Mouse (Mus musculus): ENCODE measurements around the gene Birc7.

Gene Birc7

DNA sequence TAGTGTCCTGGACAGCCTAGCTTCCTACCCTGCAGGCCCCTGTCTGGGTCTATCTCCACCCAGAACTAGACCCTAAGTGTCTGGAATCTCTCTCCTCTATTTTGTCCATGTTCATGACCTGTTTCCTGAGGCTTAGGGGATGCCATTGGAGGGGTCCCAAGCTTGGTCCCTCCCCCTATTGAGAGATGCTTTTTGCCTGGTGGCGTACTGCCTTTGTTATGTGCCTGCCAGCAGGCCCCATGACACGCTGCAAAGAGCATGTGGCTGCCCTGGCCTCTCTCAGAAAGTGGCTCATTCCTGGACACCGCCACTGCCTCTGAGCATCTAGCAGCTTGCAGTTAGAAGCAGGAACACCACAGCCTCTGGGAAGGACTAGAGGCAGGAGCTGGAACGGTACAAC lies at the start of gene Birc7:
Gene Birc7 (plus strand): TSS at position 301 of the 400 bp plus-strand sequence.
- DNase-seq = no peak

DNA sequence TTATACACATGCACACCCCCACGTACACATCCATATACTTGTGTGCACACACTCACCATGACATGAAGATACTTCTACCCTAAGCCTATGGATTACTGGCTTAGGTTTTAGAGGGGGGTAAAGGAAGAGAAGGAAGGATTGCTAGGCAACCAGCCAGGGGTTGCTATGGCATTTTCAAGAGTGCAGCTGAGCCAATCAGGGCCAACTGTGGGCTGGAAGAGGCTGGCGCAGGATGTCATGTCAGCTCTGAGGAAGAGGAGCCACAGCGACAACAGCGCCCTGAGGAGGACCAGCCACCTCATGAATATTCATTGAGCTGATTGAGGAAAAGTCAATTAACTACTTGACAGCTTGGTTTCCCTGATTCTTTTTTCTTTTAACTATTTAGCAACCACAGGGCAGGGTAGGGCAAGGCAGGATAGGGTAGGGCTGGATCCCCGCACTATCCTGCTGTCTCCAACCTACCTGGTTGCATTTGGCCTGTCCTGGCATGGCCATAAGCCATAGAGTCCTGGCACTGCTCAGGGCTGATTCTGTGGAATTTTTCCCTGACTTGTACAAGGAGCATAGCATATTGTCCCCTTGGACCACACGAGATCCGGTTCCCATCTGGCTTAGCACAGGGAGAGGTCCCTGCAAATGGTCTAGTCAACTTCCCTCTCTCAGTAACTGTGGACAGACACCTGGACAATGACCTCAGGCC lies 49.3 kb upstream of the Birc7 start:
- DNase-seq = no peak

DNA sequence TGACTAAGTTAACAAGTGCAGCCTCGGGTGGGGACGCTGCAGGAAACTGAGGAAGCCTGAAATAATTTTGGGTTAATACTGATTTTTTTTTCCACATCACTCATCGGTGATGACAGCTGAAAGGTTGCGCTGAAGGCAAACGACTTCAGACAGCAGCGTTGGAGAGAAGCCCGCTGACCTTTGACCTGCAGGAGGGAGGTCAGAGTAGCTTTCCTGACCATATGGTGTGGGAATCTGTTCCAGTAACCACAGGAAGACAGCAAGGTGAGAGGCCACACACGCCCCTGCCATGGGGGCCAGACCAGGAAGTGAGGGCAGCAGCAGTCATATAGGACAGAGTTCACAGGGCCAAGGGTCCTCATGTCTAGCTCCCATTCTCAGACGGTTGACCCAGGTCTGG lies 47.5 kb upstream of the Birc7 start:
- no peak for DNase-seq

DNA sequence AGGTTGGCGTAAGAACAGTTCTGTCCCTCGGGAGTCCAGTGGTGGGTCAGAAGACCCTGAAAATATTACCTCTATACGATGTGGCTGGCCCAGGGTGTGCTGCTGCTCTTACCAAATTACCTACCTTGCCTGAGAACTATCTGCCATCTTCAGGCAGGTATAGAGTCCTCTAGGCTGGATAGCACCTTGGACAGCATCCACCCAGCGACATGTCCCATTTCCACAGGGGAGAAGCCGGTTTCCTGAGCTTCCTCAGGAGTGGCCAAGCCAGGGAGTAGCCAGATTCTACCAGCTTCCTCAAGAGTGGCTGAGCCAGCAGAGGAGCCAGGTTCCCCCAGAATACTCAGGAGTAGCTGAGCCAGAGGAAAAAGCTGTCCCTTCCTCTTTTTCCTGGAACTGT lies 43.6 kb upstream of the Birc7 start:
- no peak for DNase-seq

DNA sequence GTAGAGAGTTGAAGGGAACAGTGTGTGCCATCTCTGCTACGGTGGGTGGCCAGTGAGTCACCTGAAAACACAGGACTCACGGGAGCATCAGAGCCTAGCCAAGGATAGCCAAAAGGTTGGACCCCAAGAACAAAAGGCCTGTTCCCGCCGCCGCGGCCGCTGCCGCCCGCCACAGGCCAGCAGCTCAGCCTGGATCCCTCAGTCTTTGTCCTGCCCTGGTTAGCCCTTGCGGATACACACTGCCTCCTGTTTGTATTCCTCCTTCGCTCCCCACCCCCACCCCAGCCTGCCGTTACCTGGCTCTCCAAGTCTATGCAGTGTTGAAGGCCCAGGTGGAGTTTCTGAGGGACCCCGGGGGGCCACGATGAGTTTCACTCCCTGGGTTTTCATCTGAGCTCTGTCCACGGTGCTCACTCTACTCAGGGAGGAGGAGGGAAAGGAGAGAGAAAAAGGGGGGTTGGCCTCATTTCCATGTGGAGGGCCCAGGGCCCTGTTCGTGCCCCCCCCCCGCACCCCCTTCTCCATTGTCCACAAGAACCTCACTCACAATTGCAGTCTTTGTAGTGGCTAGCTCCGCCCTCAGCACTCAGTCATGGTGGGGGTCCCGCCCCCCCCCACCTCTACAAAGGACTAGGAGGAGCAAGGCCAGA lies 39.4 kb upstream of the Birc7 start:
- DNase-seq = no peak

DNA sequence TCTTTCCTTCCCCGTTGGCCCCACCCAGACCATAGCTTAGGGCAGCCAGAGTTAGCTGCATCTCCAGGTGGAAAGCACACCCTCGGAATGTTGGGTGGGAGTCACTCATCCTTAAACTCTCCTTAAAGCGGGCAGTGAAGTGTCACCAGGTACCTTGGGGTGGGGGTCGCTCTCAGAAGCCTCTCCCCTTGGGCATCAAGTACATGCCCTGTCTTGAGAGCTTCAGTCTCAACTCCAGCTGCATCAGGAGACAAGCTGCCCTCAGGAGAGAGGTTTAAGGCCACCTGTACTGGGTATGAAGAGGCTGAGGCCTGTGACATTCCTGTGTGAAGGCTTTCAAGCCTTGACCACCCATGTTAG lies 38.9 kb upstream of the Birc7 start:
- no peak for DNase-seq

DNA sequence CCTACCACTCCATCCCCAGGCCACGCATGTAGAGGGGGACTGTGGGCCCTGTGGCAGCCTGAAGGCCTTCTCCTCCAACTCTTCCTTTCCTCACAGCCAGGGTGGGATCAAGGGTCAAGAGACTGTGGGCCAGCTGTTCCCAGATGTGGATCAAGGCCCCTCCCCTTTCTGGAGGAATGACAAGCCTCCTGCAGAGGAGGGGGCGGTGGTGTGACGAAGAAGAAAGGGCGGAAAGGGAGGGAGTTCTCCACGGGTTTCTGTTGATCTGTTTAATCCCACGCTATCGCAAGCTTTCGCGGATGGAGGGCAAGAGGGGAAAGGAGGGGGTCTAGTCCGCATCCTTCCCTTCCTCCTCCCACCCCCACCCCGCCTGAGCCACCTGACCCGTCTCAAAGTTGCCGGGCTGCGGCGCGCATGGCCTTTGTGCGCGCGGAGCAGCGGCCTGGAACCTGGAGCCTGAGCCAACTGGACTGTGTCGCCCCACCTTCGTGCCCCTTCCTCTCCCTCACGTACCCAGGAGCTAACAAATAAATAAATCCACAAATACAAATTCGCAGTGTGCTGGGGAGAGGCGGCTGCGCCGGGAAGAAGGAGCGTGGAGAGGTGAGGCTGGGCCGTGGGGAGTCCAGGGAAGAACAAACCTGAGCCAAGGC lies 38.3 kb upstream of the Birc7 start:
- DNase-seq = no peak

DNA sequence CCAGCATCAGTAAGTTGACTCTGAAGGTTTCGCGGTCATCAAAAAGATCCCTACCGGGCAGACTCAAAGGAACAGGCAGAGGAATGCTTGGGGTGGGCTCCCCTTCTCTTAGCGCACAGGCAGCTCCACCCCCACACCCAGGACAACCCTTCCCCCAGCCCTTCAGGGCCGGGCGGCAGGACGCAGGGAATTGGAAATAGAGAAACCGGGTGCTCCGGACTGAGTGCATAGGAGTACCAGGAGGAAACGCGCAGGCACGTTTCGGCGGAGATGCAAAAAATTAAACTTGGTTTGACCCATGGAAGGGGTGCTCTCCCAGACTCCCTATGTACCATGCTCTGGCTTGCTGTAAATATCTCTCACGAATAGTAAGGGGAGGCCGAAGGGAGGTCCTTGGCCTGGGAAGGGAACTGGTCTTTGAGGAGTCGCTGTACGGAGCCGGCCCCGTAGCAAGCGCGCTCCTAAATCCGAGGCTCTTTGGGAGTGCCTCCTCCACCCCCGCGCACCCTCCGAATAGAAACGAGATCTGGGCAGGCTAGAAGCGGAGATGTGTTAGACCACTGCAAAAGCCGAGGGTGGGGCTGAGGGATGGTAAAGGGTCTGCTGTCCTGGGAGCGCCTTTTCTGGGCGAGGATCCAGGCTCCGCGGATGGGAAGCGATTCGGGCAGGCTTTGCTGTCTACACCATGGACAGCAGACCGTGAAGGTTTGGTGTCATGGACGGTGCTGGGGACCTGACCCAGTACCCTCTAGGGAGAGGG lies 37.6 kb upstream of the Birc7 start:
- DNase-seq = no peak

DNA sequence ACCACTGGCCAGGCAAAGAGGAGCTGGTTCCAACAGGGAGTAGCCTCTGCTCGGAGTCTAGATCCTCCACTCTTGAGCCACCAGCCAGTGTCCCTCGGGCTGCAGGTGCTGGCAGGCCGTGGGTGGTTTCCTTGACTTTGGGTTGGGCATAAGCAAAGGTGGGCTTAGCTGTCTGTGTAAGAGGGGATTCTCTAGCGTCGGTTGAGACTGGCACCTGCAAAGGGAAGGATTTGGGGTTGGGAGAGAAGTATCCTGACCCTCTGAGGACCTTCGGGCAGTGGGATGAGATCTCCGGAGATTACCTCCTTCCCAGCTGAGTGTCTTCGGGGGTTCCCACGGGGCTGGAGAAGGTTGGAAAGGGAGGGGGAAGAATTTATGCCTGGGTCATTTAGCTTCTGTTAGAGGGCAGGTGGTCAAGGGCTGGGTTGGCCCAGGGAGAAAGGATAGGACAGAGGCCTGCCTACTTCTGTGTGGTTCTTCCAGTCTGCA lies 36.9 kb upstream of the Birc7 start:
- DNase-seq = no peak

DNA sequence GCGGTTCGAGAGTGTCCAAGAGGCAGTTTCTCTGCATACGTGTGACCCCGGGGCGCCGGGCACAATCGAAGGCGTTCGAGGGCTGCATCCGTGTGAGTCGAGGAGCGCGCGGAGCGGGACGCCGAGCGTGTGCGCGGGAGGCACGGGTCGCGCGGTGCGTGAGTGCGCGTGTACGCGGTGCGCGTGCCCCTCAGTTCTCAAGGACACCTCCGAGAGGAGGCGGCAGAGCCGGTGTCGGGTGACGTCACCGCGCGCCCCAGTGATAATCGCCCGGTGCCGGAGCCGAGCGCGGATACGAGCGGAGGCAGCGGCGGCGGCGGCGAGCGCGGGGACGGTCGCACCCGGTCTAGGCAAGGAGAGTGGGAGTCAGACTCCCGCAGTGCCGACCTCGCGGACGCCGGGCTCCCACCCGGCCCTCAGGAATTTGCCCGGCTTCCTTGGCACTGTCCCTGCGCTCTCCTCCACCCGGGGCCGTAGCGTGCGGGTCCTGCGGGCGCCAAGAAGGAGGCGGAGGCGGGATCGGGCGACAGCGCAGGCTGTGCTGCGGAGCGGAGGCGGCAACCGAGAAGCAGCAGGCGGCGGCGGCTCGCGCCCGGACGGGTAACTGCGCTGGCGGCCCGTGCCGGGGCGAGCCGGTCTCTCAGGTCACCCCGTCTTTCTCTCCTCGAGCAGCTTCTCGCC lies 35.8 kb upstream of the Birc7 start:
- DNase-seq = no peak

DNA sequence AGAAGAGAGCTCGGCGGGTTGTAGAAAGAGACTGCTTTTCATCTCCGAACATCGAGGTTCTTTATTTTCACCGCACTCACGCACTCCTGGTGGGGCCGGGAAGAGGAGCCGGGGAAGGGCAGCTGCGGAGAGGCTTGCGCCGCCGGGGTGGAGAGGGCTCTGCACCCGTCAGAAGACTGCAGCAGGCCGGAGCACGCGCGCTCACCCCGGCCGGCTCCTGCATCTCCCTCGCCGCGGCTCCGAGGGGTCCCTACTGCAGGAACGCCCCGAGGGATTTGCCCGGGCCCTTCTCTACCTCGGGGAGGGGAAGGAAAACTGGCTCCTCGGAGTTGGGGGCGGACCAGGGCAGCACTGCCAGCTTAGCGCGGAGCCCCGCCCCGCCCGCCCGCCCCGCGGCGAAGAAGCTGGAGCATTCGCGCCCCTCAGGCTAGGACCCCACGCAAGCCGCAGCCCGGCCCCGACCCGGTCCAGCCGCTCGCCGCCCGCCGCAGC lies 35.2 kb upstream of the Birc7 start:
- DNase-seq = no peak

DNA sequence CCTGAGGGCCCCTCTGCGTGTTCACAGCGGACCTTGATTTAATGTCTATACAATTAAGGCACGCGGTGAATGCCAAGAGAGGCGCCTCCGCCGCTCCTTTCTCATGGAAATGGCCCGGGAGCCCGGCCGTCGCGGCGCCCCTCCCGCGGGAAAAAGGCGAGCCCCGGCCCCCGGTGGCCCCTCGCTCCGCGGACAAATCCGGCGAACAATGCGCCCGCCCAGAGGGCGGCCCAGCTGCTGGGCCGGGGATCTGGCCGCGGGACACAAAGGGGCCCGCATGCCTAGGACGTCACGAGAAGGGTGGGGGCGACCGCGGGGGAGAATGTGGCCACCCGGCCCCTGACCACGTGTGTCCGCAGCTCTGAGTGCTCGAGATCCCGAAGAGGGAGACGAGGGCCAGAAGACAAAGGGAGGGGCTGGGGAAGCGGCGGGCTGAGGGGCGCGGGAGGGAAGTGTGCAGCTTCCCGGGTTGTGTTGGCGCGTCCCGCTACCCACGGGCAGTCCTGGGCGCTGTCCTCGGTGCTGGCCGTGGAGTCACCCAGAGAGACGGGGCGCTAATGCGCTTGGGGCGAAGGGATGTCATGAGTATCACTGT lies 34.7 kb upstream of the Birc7 start:
- DNase-seq = peak; percentile 71

DNA sequence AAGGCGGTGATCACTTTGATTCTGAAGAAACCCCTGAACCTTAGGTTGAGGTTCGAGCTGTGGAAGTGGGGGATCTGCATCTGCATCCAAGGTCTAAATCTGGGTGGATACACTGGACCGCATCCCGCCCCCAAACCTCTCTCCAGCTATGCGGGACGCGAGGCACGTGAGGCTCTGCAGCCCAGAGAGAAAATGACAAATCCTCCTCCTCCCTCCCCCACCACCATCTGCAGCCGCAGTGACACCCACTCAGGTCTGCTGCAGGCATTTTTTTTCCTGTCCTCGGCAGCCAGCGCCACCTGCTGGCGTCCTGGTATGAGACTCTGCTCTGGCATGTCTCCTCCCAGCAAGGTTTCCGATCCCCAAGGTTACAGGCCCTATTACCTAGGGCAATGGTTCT lies 34.1 kb upstream of the Birc7 start:
- DNase-seq = peak; percentile 55

DNA sequence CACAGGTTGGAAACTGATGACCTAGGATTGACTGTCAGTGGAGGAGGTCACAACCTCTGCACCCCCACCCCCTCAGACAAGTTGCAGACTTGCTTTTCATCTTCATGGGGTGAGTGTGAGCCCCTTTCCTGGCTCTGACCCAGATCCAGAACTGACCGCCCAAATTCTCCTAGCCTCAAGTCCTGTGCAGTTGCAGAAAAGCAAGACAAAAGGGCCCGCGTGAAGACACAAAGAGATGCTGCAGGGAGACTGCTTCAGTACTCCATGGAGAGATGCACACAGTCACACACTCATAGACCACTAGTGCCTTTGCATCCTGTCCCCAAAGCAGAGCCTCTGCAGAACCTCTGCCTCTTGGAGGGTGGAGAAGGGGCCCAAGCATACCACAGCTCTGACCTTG lies 33.5 kb upstream of the Birc7 start:
- DNase-seq = no peak

DNA sequence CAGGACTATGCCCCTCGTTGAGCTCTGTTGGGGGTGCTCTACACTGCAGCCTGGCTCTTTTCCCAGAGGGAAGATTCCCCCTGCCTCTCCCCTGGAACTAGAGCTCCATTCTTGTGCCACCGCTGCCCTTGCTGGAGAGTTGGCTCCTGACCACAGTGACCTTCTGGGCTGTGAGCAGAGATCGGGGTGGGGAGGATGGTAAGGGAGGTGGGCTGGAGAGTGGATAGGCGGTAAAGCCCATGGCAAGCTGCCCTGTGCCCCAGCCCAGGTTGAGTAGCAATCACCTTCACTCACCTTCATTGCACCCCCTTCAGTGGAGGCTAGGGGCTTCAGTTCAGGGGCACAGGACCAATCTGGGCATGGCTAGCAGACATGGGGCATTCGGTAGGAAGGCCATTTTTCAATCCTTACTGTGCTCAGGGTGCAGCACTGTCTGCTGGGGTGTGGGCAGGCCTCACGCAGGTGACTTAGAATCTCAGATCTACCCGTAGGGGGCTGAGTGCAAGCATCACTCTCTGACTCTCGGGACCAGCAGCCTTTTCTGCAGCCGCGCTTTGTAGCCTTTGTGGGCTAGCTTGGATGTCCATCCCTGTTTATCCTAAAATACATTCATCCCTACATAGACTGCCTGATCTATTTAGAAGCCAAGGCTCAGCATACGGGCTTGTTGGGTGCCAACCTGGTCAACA lies 32.8 kb upstream of the Birc7 start:
- no peak for DNase-seq

DNA sequence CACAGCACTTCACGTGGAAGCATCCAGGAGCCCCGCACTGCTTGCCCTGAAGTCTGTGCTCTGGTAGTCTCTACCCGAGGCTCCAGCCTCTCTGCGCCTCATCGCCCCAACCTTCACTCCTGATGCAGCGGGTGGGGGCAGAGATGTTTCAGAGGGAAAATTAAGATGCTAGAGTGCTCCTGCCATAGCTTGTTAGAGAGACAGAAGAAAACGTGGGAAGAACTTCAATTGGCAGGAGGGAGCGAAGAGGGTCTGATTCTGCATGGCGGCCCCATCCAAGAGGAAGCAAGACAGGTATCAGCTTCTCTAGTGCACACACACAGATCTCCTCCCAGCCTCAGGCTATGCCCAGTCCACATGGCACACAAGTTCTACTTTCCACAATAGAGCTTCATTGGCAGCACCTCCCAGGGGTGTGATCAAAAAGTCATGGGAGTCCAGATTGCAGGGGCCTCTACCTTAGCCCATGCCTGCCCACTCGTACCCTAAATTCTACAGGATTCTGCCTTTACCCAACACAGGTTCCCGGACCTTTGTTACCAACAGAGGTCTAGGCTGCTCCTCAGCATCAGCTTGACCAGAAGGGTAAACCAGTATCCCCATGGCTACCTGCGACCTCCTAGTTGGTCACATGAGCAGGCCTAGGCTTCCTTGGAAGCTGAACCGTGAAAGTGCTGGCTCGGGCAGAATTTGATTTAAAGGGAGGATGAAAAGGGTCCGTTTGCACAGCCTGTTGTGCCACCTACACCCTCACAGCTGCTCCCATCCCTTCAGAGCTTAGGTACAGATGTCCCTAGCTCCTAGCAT lies 31.8 kb upstream of the Birc7 start:
- no peak for DNase-seq

DNA sequence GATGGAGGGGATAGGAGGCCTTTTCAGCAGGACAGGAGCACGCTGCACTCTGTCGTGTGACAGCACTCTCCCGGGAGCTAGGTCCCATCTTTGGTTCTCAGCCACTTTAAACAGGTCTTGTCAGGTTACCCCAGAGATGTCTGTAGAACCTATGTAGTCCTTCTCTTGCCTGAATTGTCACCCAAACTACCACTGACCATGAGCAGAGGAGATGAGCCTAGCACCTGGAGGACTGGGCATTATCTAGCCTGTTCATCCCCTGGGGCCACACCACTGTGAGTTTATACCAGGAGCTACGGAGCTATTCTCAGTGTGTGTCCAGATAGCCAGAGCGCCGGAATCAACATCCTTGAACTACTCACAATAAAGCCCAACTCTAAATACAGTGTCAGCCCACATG lies 31.0 kb upstream of the Birc7 start:
- no peak for DNase-seq

DNA sequence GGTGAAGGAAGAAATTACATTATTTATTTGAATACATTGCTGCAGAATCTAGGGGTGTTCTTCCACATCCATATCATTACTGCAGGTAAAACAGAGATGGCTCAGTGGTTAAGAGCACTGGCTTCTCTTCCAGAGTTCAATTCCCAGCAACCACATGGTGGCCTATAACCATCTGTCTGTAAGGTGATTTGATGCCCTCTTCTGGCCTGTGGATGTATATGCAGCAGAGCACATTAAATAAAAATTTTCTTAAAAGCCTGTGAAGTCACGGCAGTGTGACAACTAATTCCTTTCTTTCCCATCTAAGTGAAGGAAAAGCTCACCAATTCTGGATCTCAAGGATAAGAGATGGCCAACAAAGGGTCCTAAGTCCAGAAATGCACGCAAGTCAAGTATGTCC lies 26.7 kb upstream of the Birc7 start:
- no peak for DNase-seq

DNA sequence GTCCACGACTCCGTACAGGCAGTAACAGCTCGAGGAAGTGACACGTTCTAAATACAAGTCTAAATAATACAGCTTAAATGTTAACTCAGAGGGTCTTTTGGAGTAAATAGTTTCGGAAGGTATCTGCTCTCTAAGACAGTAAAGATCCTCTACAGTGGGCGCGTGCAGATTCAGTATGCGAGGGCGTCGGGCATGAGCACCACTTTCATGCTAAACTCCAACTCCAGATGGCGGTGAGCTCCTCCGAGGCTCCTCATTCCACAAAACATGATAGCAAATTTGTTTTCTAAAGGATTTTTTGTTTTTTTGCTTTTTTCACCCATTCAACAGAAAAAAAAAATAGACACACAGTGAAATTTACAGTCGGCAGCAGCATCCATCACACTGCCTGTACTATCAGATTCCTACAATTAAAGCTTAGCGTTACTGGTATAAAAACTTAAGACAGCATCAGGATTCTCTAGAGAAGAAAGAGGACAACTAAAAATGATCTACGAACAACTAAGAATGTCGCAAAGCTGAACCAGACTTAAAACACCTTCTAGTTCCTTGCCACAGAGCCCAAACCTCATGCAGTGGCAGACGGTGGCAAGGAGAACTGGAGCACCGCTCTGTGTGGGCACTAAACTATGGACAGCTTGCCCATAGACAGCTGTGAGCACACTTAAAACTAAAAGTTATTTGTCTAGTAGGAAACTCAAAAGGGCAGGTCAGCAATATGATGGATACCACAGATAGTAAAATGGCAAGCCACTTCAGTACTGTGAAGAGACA lies 24.2 kb upstream of the Birc7 start:
- no peak for DNase-seq
